Mouse (Mus musculus): ENCODE measurements around the gene Acbd6. TPM values are rescaled to one million over a fixed set of nuclear protein-coding genes. Genes with fewer than 3 reads are reported as not detected.

The Acbd6 gene
- polyA plus RNA-seq (2015; fragmentation: Nextera tagmentation; extraction: Ambion mirVana): 95.7 and 96.0 TPM in 2 replicates

- 0 out of 2 replicates have a peak, but pooled peaks cover 4% of the 10 kb centered on the region for H3K9me3 ChIP-seq (replicated peaks; ENCODE audit: control insufficient read depth, low read length, poor library complexity, severe bottlenecking)
- H3K4me3 ChIP-seq (ENCODE audit: low read depth, low read length): peak within 1 kb of the TSS; percentile 77
- peak within 1 kb of the TSS; percentile 77 for H3K4me2 ChIP-seq (ENCODE audit: low read length)
- ATAC-seq: peak; percentile 93
- H3K27me3 ChIP-seq (ENCODE audit: control insufficient read depth, insufficient read depth, low read depth, low read length): no peaks in the 10 kb centered on the region
- peaks cover 24% of the 10 kb centered on the region for H3K4me1 ChIP-seq (ENCODE audit: control insufficient read depth, insufficient read depth, low read length)
- no peaks in the 10 kb centered on the region; the same call in 1 of the 2 replicates for H3K36me3 ChIP-seq (ENCODE audit: control insufficient read depth, insufficient read depth, low read length)
- under 1% methylated on average over 81 of the region's 83 CpGs for WGBS
- H3K9ac ChIP-seq (ENCODE audit: low read depth, low read length): peak within 1 kb of the TSS; percentile 76
- peak within 1 kb of the TSS; percentile 82 for H3K27ac ChIP-seq (ENCODE audit: low read length)
These were observed at the start of gene Acbd6 for GRCm38 (mm10) chr1:155558012-155558842. TSS of gene Acbd6 (plus strand) at chr1:155558120.

- WGBS: 74% methylated on average over 10 of the region's 10 CpGs
- H3K4me2 ChIP-seq (ENCODE audit: low read length): no peak overlapping the region
- no peak for ATAC-seq
These were observed 47.7 kb upstream of the Acbd6 start for GRCm38 (mm10) chr1:155510263-155510662.

GRCm38 (mm10) chr1:155515866-155516265 lies 42.1 kb upstream of the Acbd6 start:
- Histone ChIP-seq H3K27ac (ENCODE audit: low read length) (peak overlapping the region; percentile 6; the same call in 1 of the 2 replicates), H3K4me2 (ENCODE audit: low read length) (no peak overlapping the region), H3K9me3 (replicated peaks; ENCODE audit: control insufficient read depth, low read length, poor library complexity, severe bottlenecking) (peaks cover 8% of the 10 kb centered on the region), H3K36me3 (ENCODE audit: control insufficient read depth, insufficient read depth, low read length) (no peaks in the 10 kb centered on the region), H3K27me3 (ENCODE audit: control insufficient read depth, insufficient read depth, low read depth, low read length) (no peaks in the 10 kb centered on the region), H3K4me3 (ENCODE audit: low read depth, low read length) (no peak overlapping the region), H3K9ac (ENCODE audit: low read depth, low read length) (no peak overlapping the region), H3K4me1 (ENCODE audit: control insufficient read depth, insufficient read depth, low read length) (no peaks in the 10 kb centered on the region; the same call in 1 of the 2 replicates)
- WGBS: 87% methylated on average over 4 of the region's 4 CpGs
- no peak for ATAC-seq

More at GRCm38 (mm10) chr1:155510263-155510662, 47.7 kb upstream of the Acbd6 start:
- Histone ChIP-seq H3K4me3 (ENCODE audit: low read depth, low read length) (no peak overlapping the region), H3K36me3 (ENCODE audit: control insufficient read depth, insufficient read depth, low read length) (no peaks in the 10 kb centered on the region), H3K9me3 (replicated peaks; ENCODE audit: control insufficient read depth, low read length, poor library complexity, severe bottlenecking) (no peaks in the 10 kb centered on the region), H3K9ac (ENCODE audit: low read depth, low read length) (no peak overlapping the region), H3K27ac (ENCODE audit: low read length) (no peak overlapping the region), H3K4me1 (ENCODE audit: control insufficient read depth, insufficient read depth, low read length) (0 out of 2 replicates have a peak, but pooled peaks cover 2% of the 10 kb centered on the region), H3K27me3 (ENCODE audit: control insufficient read depth, insufficient read depth, low read depth, low read length) (no peaks in the 10 kb centered on the region)

- no peak overlapping the region for H3K4me3 ChIP-seq (ENCODE audit: low read depth, low read length)
- no peaks in the 10 kb centered on the region for H3K27me3 ChIP-seq (ENCODE audit: control insufficient read depth, insufficient read depth, low read depth, low read length)
- H3K27ac ChIP-seq (ENCODE audit: low read length): peak overlapping the region; percentile 64
- no peak for ATAC-seq
- no peaks in the 10 kb centered on the region; the same call in 1 of the 2 replicates for H3K4me1 ChIP-seq (ENCODE audit: control insufficient read depth, insufficient read depth, low read length)
- no peaks in the 10 kb centered on the region for H3K36me3 ChIP-seq (ENCODE audit: control insufficient read depth, insufficient read depth, low read length)
- WGBS: 22% methylated on average over 7 of the region's 7 CpGs
- H3K9ac ChIP-seq (ENCODE audit: low read depth, low read length): no peak overlapping the region
- peaks cover 8% of the 10 kb centered on the region for H3K9me3 ChIP-seq (replicated peaks; ENCODE audit: control insufficient read depth, low read length, poor library complexity, severe bottlenecking)
- no peak overlapping the region for H3K4me2 ChIP-seq (ENCODE audit: low read length)
These were observed 41.3 kb upstream of the Acbd6 start for GRCm38 (mm10) chr1:155516594-155516993.

- Histone ChIP-seq H3K4me1 (ENCODE audit: control insufficient read depth, insufficient read depth, low read length) (no peaks in the 10 kb centered on the region; the same call in 1 of the 2 replicates), H3K4me3 (ENCODE audit: low read depth, low read length) (no peak overlapping the region), H3K36me3 (ENCODE audit: control insufficient read depth, insufficient read depth, low read length) (no peaks in the 10 kb centered on the region), H3K27me3 (ENCODE audit: control insufficient read depth, insufficient read depth, low read depth, low read length) (no peaks in the 10 kb centered on the region), H3K27ac (ENCODE audit: low read length) (peak overlapping the region; percentile 70), H3K9me3 (replicated peaks; ENCODE audit: control insufficient read depth, low read length, poor library complexity, severe bottlenecking) (peaks cover 8% of the 10 kb centered on the region), H3K9ac (ENCODE audit: low read depth, low read length) (no peak overlapping the region), H3K4me2 (ENCODE audit: low read length) (no peak overlapping the region)
- ATAC-seq: no peak
- WGBS: 14% methylated on average over 5 of the region's 5 CpGs
These were observed 40.9 kb upstream of the Acbd6 start for GRCm38 (mm10) chr1:155517060-155517459.

- no peak for ATAC-seq
- H3K36me3 ChIP-seq (ENCODE audit: control insufficient read depth, insufficient read depth, low read length): no peaks in the 10 kb centered on the region
- H3K9me3 ChIP-seq (replicated peaks; ENCODE audit: control insufficient read depth, low read length, poor library complexity, severe bottlenecking): peaks cover 8% of the 10 kb centered on the region
- H3K4me2 ChIP-seq (ENCODE audit: low read length): no peak overlapping the region
- no peaks in the 10 kb centered on the region for H3K27me3 ChIP-seq (ENCODE audit: control insufficient read depth, insufficient read depth, low read depth, low read length)
- H3K4me1 ChIP-seq (ENCODE audit: control insufficient read depth, insufficient read depth, low read length): no peaks in the 10 kb centered on the region; the same call in 1 of the 2 replicates
- 85% methylated on average over 4 of the region's 4 CpGs for WGBS
- no peak overlapping the region for H3K4me3 ChIP-seq (ENCODE audit: low read depth, low read length)
- no peak overlapping the region for H3K9ac ChIP-seq (ENCODE audit: low read depth, low read length)
- no peak overlapping the region for H3K27ac ChIP-seq (ENCODE audit: low read length)
These were observed 37.6 kb upstream of the Acbd6 start for GRCm38 (mm10) chr1:155520285-155520684.

GRCm38 (mm10) chr1:155522493-155522892 lies 35.4 kb upstream of the Acbd6 start:
- H3K9ac ChIP-seq (ENCODE audit: low read depth, low read length): no peak overlapping the region
- WGBS: 82% methylated on average over 4 of the region's 4 CpGs
- peaks cover 8% of the 10 kb centered on the region for H3K9me3 ChIP-seq (replicated peaks; ENCODE audit: control insufficient read depth, low read length, poor library complexity, severe bottlenecking)
- H3K4me2 ChIP-seq (ENCODE audit: low read length): no peak overlapping the region
- no peak overlapping the region for H3K27ac ChIP-seq (ENCODE audit: low read length)
- H3K4me1 ChIP-seq (ENCODE audit: control insufficient read depth, insufficient read depth, low read length): no peaks in the 10 kb centered on the region
- no peaks in the 10 kb centered on the region for H3K27me3 ChIP-seq (ENCODE audit: control insufficient read depth, insufficient read depth, low read depth, low read length)
- ATAC-seq: no peak
- H3K4me3 ChIP-seq (ENCODE audit: low read depth, low read length): no peak overlapping the region
- H3K36me3 ChIP-seq (ENCODE audit: control insufficient read depth, insufficient read depth, low read length): no peaks in the 10 kb centered on the region

GRCm38 (mm10) chr1:155526176-155526575 lies 31.7 kb upstream of the Acbd6 start:
- Histone ChIP-seq H3K27ac (ENCODE audit: low read length) (no peak overlapping the region), H3K4me3 (ENCODE audit: low read depth, low read length) (no peak overlapping the region), H3K4me2 (ENCODE audit: low read length) (no peak overlapping the region), H3K36me3 (ENCODE audit: control insufficient read depth, insufficient read depth, low read length) (no peaks in the 10 kb centered on the region), H3K9ac (ENCODE audit: low read depth, low read length) (no peak overlapping the region), H3K9me3 (replicated peaks; ENCODE audit: control insufficient read depth, low read length, poor library complexity, severe bottlenecking) (no peaks in the 10 kb centered on the region), H3K4me1 (ENCODE audit: control insufficient read depth, insufficient read depth, low read length) (peaks cover 17% of the 10 kb centered on the region), H3K27me3 (ENCODE audit: control insufficient read depth, insufficient read depth, low read depth, low read length) (no peaks in the 10 kb centered on the region)
- no peak for ATAC-seq
- 45% methylated on average over 5 of the region's 5 CpGs for WGBS
